Mouse (Mus musculus) lung, postnatal 25 days (tissue): ENCODE data around the gene Pck1.

Experiments
- DNase-seq: peaks from one replicate; pipeline ENCODE4 v3.0.0; 2022; ENCODE audit warnings: low spot score

The Pck1 gene

GRCm38 (mm10) chr2:173204671-173205070 lies 51.8 kb downstream of the Pck1 start:
- no peak for DNase-seq

- no peak for DNase-seq
Observed at GRCm38 (mm10) chr2:173205563-173206099, 52.8 kb downstream of the Pck1 start.

- DNase-seq = no peak
Observed at GRCm38 (mm10) chr2:173207051-173207450, 54.2 kb downstream of the Pck1 start.
